Mouse (Mus musculus) small intestine, adult 2 months (tissue): ENCODE data around the gene Ccdc62.

Source experiments
- CTCF ChIP-seq: fragments of 200-500 bp; IDR thresholded peaks from 2 replicates; pipeline ENCODE4 v1.5.1; 2012; ENCODE audit warnings: low read depth, mild to moderate bottlenecking, control low read depth, inconsistent platforms, low read length, moderate library complexity, mixed read lengths; ENCODE audit not compliant: insufficient replicate concordance, insufficient read length; ENCODE audit errors: extremely low read depth
- POLR2A ChIP-seq: fragments of 200-500 bp; IDR thresholded peaks from 2 replicates; pipeline ENCODE4 v1.6.1; 2012; ENCODE audit warnings: low read depth, mild to moderate bottlenecking, control low read depth, inconsistent platforms, low read length, moderate library complexity

DNA sequence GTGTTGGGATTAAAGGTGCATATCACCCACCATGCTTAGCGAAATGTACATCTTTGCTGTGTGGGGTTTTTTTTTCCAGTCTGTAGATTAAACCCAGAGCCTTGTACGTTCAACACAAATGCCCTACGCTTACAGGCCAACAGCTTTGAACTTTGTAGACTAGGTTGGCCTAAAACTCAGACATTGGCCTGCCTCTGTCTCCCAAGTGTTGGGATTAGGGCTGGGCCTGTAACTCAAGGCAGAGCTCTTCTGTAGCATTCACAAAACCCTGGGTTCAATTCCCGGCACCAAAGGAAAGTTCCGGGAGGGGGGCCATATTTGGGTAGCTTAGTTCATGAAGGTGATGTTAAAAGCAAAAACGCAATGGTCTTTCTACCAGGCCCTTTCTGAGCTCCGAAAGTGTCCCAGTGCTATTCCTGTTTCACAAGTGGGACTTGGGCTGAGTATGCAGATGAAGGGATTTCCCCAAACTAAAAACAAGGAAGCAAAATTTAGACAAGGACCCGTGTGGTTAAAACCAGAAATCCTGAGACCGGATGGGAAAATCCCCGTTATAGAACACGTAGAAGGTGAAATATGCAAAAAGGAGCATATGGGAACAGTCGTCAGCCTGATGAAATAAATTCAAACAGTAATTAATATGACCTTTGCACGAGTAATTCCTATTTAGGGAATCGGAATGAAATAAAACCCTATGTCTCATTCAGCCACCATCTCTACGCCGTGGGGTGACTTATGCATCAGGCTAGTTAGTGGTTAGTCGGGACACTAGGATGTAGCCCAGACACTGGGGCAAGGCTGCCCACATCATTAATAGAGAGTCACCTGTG, 24.1 kb upstream of the Ccdc62 start:
- no peak for TF ChIP-seq CTCF
- TF ChIP-seq POLR2A, result no peak
